Mouse (Mus musculus): Measurements from ENCODE around the gene Fcgrt.

DNA sequence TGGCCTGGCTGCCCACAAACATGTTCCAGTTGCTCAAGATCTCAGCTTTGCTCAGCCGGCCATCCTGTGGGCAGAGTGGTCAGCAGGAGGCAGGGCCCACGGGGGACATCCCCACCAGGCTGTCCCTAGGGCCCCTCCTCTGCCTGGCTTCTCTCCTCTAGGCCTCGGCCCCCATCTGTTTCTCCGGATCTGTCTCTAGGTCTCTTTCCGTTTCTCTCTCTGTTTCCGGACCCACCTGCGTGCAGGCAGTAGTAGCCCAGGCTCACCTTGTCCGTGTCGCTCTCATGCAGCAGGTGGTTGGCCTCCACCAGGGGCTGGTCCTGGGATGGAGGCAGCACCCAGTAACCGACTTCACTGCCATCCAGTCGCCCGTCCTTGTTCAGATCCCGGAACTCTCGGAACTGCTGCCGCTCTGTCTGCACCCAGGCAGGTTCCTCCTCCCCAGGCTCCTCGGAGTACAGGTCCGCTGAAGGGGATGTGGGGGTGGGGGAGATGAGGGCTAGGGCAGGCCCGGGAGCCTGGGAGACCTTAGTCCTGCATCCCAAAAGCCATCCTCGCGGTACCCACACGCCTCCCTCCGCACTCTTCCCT, 20.3 kb downstream of the Fcgrt start:
- no peak for TF ChIP-seq CTCF (conservative IDR thresholded peaks at IDR 0.05; ENCODE audit: insufficient read depth, insufficient read length, low read depth, low read length)
- TF ChIP-seq POLR2A (IDR thresholded peaks at IDR 0.05; ENCODE audit: low read depth, low read length) = no peak

All from kidney, adult 2 months (tissue).